Mouse (Mus musculus) T-helper 17 cell (primary cell): ENCODE results near the gene Tsc22d3.
"Not testable (repeated sequence)": the region's sequence is repeated elsewhere in the genome, so short reads cannot be mapped to it uniquely, and the experiment has no call there.

Experiments
- in situ Hi-C, 2 experiments: fragments of 300-600 bp; cut with MboI, MseI; formaldehyde crosslinking; loops; 1 replicate in 1 of 2; 2 replicates in 1 of 2; pipeline ENCODE4 v1.15.1; 2025; ENCODE audit warnings: high pct_unique_total_duplicates in 2 of 2

The Tsc22d3 gene

GRCm38 (mm10) chrX:140503905-140504304 lies 96.6 kb downstream of the Tsc22d3 start:
- in situ Hi-C loops: loop anchor here (5.0 kb wide), 2 partner anchors 43 to 93 kb away; no protein-coding TSS in a partner anchor

- in situ Hi-C loops: loop anchor here (5.0 kb wide), 2 partner anchors 46 to 96 kb away; no protein-coding TSS in a partner anchor
These were observed 98.8 kb downstream of the Tsc22d3 start for GRCm38 (mm10) chrX:140501401-140502301.

- in situ Hi-C loops: loop anchor here (5.0 kb wide), 2 partner anchors 47 to 97 kb away; no protein-coding TSS in a partner anchor
These were observed 100.2 kb downstream of the Tsc22d3 start for GRCm38 (mm10) chrX:140500306-140500705.

DNA sequence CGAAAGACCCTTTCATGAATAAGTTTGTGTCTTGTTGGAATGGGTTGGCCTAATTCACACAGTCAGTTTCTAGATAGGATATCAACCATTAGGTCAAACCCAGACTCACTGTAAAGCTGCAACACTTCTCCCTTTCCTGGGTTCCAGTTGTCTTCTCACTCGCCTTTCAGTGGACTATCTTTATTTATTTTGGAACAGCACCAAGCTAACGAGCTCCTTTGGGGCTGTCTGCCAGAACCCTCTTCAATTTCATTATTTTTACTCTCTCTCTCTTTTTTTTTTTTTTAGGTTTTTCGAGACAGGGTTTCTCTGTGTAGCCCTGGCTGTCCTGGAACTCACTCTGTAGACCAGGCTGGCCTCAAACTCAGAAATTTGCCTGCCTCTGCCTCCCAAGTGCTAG lies 102.0 kb downstream of the Tsc22d3 start:
- in situ Hi-C loops: not testable (repeated sequence)

GRCm38 (mm10) chrX:140494170-140494569 lies 106.3 kb downstream of the Tsc22d3 start:
- in situ Hi-C loops: loop anchor here (5.0 kb wide), 3 partner anchors 103 to 348 kb away; no protein-coding TSS in a partner anchor

- in situ Hi-C loops: loop anchor here (5.0 kb wide), 3 partner anchors 104 to 349 kb away; no protein-coding TSS in a partner anchor
These were observed 106.9 kb downstream of the Tsc22d3 start for GRCm38 (mm10) chrX:140493527-140494029.

- in situ Hi-C loops: loop anchor here (5.0 kb wide), 3 partner anchors 105 to 350 kb away; no protein-coding TSS in a partner anchor
These were observed 108.4 kb downstream of the Tsc22d3 start for GRCm38 (mm10) chrX:140491884-140492571.

- in situ Hi-C loops: loop anchor here (5.0 kb wide), 3 partner anchors 107 to 352 kb away; no protein-coding TSS in a partner anchor
These were observed 110.3 kb downstream of the Tsc22d3 start for GRCm38 (mm10) chrX:140490203-140490602.
